Mouse (Mus musculus) c-Kit-positive CD71-negative TER-119-negative erythroid progenitor cells, embryonic 14.5 days (primary cell): Measurements from ENCODE around the gene Fam186b.

Experiments used
- DNase-seq: peaks from one replicate; pipeline ENCODE4 v3.0.0-alpha.2; 2013; ENCODE audit warnings: low read depth

Gene Fam186b

DNA sequence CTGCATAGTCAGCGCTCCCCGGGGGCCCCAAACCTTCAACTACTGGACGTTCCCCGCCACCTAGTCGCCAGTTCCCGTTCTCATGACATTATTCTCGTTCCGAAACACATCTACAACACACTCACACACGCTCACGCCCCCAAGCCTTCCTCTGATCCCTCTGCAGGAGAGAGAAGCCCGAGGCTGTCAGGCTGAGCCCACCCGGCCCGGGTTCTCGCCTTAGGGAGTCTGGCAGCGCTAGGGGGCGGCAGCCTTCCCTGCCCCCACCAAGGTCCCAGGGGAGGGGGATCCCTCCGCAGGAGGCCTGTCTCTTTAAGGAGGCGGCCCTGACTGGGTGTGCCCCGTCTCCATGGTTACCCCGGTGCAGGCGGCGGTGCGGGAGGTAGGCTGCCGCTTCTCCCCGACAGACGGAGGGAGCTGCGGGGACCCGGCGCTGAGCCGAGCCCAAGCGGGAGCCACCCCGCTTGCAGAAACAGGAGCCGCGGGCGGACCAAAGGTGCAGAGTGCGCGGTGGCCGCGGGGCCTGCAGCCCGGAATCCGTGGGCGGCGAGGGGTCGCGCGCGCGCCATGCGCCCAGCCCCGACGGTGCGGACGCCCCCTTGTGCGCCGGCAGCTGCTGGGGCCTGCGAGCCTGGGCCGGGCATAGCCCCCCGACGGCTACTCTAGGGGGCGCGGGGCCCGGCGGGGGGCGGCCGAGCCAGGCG is 71.3 kb downstream of the Fam186b start, which contains the start of gene Kcnh3:
Kcnh3 (plus strand) TSS at position 654 of the 704 bp plus-strand sequence.
- no peak for DNase-seq

DNA sequence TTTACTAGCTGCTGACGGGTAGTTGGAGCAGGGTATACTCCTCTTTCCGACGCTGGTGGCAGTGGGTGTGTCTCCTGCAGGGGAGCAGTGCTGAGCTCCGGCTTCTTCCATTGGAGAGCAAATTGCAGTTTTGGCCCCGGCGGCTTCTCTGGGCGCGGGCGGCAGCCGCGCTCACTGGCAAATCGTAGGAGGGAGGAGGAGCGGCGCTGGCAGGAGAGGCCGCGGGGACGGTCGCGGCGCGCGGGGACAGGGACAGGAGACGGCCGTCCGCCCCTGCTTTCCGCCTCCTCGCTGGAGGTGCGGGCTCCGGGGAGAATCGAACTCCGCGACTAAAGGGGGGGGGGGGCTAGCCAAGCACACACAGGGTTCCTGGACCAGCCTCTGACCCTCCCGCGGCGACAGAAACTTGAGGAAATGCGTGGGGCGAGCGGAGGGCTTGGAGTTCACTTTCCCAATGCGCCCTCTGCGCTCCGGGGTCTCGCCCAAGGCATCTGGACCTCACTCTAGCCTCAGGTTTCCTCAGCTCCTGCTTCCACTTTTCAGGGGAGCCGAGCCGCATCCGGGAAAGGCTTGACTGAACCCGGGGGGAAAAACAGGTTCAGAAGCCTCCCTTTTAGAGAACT is 72.0 kb downstream of the Fam186b start:
- DNase-seq = no peak

DNA sequence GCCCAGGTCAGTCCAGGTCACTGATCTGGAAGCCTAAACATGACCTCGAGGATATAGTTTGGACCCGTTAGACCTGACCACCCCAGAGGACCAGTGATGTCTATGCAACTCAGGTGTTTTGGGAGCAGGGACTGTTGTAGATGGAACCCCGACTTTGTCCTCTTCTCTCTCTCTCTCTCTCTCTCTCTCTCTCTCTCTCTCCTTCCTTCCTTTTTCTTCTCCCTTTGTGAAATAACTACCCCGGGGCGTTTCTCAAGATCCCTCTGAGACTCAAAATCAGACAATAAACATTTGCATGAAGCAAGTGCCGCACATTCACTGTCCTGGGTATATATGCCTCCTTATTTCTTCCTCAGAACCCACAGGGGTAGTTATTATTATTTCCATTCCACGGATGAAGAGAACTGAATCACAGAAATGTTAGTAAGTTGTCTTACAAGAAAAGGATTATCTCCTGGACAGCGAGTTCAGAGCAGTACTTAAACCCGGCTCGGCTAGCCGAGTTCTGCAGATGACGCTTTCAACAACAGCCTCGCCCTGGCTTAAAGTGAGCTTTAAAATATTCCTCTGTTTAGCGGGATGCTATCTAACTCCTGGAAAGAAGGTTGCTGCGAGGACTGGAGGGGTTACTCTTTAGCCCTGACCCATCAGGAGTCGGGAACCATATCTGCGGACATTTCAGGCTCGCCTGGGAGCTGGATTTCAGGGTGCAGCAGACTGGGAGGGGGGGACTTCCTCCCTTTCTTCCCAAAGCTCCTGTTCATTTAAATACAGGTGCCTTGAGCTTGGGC is 72.7 kb downstream of the Fam186b start:
- no peak for DNase-seq

DNA sequence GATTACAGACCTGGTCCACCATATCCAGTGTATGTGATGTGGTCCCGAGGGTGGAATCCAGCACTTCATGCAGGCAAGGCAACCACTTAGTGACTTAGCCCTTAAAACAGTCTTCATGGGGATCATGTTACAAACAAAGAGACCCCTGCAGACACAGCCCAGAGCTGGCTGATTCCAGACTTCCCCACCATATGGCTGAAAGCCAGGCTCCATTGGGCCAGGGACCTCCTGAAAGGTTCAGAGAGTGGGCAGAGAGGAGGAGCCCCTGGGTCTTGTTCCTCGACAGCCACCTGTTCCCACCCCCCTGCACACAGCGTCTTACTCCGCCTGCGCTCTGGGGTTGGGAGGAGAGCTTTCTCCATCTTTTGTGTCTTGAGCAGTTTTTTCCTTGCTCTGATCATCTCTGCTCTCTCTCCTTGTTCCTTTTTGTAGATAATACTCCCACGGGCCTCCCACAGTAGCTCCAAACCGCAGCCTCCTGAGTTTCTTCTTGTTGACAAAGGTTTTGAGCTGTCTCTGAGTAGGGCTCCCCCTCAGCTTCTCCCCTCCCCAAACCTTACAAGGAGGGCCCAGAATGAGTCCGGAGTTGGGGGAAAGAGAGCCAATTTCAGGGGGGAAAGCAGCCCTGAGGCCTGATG is 74.3 kb downstream of the Fam186b start:
- no peak for DNase-seq
